Mouse (Mus musculus) embryonic fibroblast, embryonic 13.5 days (primary cell): Measurements from ENCODE around the gene Rexo2.

Experiments used
- CTCF ChIP-seq: IDR thresholded peaks from 2 replicates; pipeline ENCODE4 v1.5.1; 2011; ENCODE audit warnings: mild to moderate bottlenecking, control low read depth, low read length, moderate library complexity, borderline replicate concordance; ENCODE audit not compliant: insufficient read depth
- POLR2A ChIP-seq: IDR thresholded peaks from 2 replicates; pipeline ENCODE4 v1.6.1; 2011; ENCODE audit warnings: low read depth, mild to moderate bottlenecking, control low read depth, low read length, moderate library complexity

DNA sequence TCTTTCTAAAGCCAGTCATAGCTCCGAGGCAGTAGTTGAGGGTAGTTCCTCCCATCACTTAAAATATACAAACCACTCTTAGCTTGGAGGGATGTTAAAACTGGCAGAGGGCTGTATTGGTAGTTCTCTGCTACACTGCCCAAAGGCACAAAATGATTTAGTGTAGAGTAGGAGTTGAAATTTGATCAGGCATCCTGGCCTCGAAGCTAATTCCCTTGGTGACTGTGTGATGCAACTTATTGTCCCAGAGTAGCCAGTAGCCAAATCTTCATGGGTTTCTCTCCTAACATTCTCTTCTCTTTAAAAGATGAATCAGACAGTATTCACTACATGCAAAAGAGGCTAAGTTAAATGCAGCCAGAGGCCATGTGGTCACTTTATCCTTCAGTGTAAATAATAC, 22.6 kb upstream of the Rexo2 start:
- TF ChIP-seq CTCF, result no peak
- no peak for TF ChIP-seq POLR2A
